Mouse (Mus musculus) ES-CJ7 (cell line): ENCODE results near the gene Scd4.
"Not testable (repeated sequence)": the region's sequence is repeated elsewhere in the genome, so short reads cannot be mapped to it uniquely, and the experiment has no call there.

Source experiments
- DNase-seq: peaks from one replicate; pipeline ENCODE4 v3.0.0; 2011; ENCODE audit warnings: low read depth, low spot score

Gene Scd4

GRCm38 (mm10) chr19:44300520-44300919 is 32.4 kb upstream of the Scd4 start:
- no peak for DNase-seq

- DNase-seq, result no peak
These were observed 31.7 kb upstream of the Scd4 start for GRCm38 (mm10) chr19:44301176-44301575.

- DNase-seq, result no peak
These were observed 31.1 kb upstream of the Scd4 start for GRCm38 (mm10) chr19:44301671-44302305.

- no peak for DNase-seq
These were observed 30.0 kb upstream of the Scd4 start for GRCm38 (mm10) chr19:44302901-44303300.

- no peak for DNase-seq
These were observed 29.4 kb upstream of the Scd4 start for GRCm38 (mm10) chr19:44303502-44303901.

GRCm38 (mm10) chr19:44304419-44304818 is 28.5 kb upstream of the Scd4 start:
- no peak for DNase-seq

GRCm38 (mm10) chr19:44304851-44305510 is 27.9 kb upstream of the Scd4 start:
- no peak for DNase-seq

- no peak for DNase-seq
These were observed 27.2 kb upstream of the Scd4 start for GRCm38 (mm10) chr19:44305701-44306100.

- DNase-seq, result no peak
These were observed 26.7 kb upstream of the Scd4 start for GRCm38 (mm10) chr19:44306171-44306570.

GRCm38 (mm10) chr19:44307101-44307914 is 25.6 kb upstream of the Scd4 start:
- DNase-seq, result no peak

GRCm38 (mm10) chr19:44307915-44308470 is 24.9 kb upstream of the Scd4 start:
- DNase-seq, result no peak

GRCm38 (mm10) chr19:44308611-44309246 is 24.2 kb upstream of the Scd4 start:
- no peak for DNase-seq

- DNase-seq, result no peak
These were observed 23.3 kb upstream of the Scd4 start for GRCm38 (mm10) chr19:44309351-44310154.

- DNase-seq, result not testable (repeated sequence)
These were observed 22.7 kb upstream of the Scd4 start for GRCm38 (mm10) chr19:44310155-44310575.

GRCm38 (mm10) chr19:44310814-44311213 is 22.1 kb upstream of the Scd4 start:
- no peak for DNase-seq

- no peak for DNase-seq
These were observed 21.4 kb upstream of the Scd4 start for GRCm38 (mm10) chr19:44311306-44312006.

- no peak for DNase-seq
These were observed 20.9 kb upstream of the Scd4 start for GRCm38 (mm10) chr19:44312007-44312360.

GRCm38 (mm10) chr19:44313066-44313465 is 19.8 kb upstream of the Scd4 start:
- no peak for DNase-seq

- peak; percentile 90 for DNase-seq
These were observed 18.5 kb upstream of the Scd4 start for GRCm38 (mm10) chr19:44314327-44314759.

GRCm38 (mm10) chr19:44314871-44315414 is 17.9 kb upstream of the Scd4 start:
- DNase-seq, result peak; percentile 54
